Mouse (Mus musculus) yolk sac, embryonic 10.5 days (tissue): ENCODE measurements at regions not wholly inside any gene's neighbourhood (a gene's known extent, or its start where the extent isn't known, plus 50 kb on each side); places are given as distances from the start of the nearest gene placed in this dataset.

Experiments
- DNase-seq: peaks from one replicate; pipeline ENCODE4 v3.0.0-alpha.2; 2017; ENCODE audit warnings: low spot score

- no peak for DNase-seq
Observed at GRCm38 (mm10) chr16:95929700-95930435, 60.9 kb downstream of the Psmg1 start.

GRCm38 (mm10) chr16:95928290-95929260, 62.2 kb downstream of the Psmg1 start:
- peak; percentile 92 for DNase-seq

GRCm38 (mm10) chr16:95926558-95926957, 64.2 kb downstream of the Psmg1 start:
- peak; percentile 19 for DNase-seq

- DNase-seq, result no peak
Observed at GRCm38 (mm10) chr16:95924716-95925115, 66.0 kb downstream of the Psmg1 start.

GRCm38 (mm10) chr16:95923991-95924390, 66.8 kb downstream of the Psmg1 start:
- no peak for DNase-seq

GRCm38 (mm10) chr16:95922369-95922934, 68.3 kb downstream of the Psmg1 start:
- DNase-seq, result no peak

- no peak for DNase-seq
Observed at GRCm38 (mm10) chr16:95921169-95921568, 69.6 kb downstream of the Psmg1 start.

GRCm38 (mm10) chr16:95918651-95919425, 71.9 kb downstream of the Psmg1 start:
- no peak for DNase-seq

GRCm38 (mm10) chr16:95917635-95918407, 72.9 kb downstream of the Psmg1 start:
- DNase-seq, result no peak

- no peak for DNase-seq
Observed at GRCm38 (mm10) chr16:95913879-95914278, 76.9 kb downstream of the Psmg1 start.

- no peak for DNase-seq
Observed at GRCm38 (mm10) chr16:95904531-95905165, 86.1 kb downstream of the Psmg1 start.

- DNase-seq, result no peak
Observed at GRCm38 (mm10) chr16:95903383-95903913, 87.3 kb downstream of the Psmg1 start.

- no peak for DNase-seq
Observed at GRCm38 (mm10) chr16:95902177-95902576, 88.6 kb downstream of the Psmg1 start.

GRCm38 (mm10) chr16:95901388-95901787, 89.4 kb downstream of the Psmg1 start:
- no peak for DNase-seq

GRCm38 (mm10) chr16:95900181-95900580, 90.6 kb downstream of the Psmg1 start:
- no peak for DNase-seq

- DNase-seq, result no peak
Observed at GRCm38 (mm10) chr16:95899672-95900071, 91.1 kb downstream of the Psmg1 start.

GRCm38 (mm10) chr16:95897843-95898242, 92.9 kb downstream of the Psmg1 start:
- DNase-seq, result no peak

GRCm38 (mm10) chr16:95896126-95896525, 94.6 kb downstream of the Psmg1 start:
- no peak for DNase-seq

- DNase-seq, result no peak
Observed at GRCm38 (mm10) chr16:95893534-95894290, 97.0 kb downstream of the Psmg1 start.

- DNase-seq, result no peak
Observed at GRCm38 (mm10) chr16:95892356-95892755, 98.4 kb downstream of the Psmg1 start.
